Mouse (Mus musculus) granulocyte monocyte progenitor cell, adult 5-6 weeks (primary cell): ENCODE results near the gene Appl1. TPM values are rescaled to one million over a fixed set of nuclear protein-coding genes. Genes with fewer than 3 reads are reported as not detected.

Experiments used
- total RNA-seq, 2 experiments: library from RNA; stranded (forward) in 1 of 2; stranded (reverse) in 1 of 2; fragments of 200-712, 200-1000 nt in 1 of 2; fragments of >200 nt in 1 of 2; fragmentation: Nextera tagmentation in 1 of 2; gene quantifications; 2 replicates each; pipeline ENCODE4 v1.2.3; 2014 to 2017

Appl1 gene
- total RNA-seq, 2 experiments from 2014 or later, result 24.1 to 30.7 TPM

Other genes with a start within 250 kb of the Appl1 start
- not detected in 2 replicates for gene Asb14, start 76.7 kb downstream of the Appl1 start, total RNA-seq (2014; fragmentation: Nextera tagmentation)
- gene Asb14, start 76.7 kb downstream of the Appl1 start, total RNA-seq (2017), result not detected in 2 replicates
- gene Hesx1, start 23.2 kb upstream of the Appl1 start, total RNA-seq (2014; fragmentation: Nextera tagmentation), result 2.3 TPM in 1 of 2 replicates, not detected in the other
- gene Hesx1, start 23.2 kb upstream of the Appl1 start, total RNA-seq (2017), result 1.9 and 2.4 TPM in 2 replicates
- gene Il17rd, start 67.7 kb upstream of the Appl1 start, total RNA-seq (2014; fragmentation: Nextera tagmentation), result not detected in 2 replicates
- gene Il17rd, start 67.7 kb upstream of the Appl1 start, total RNA-seq (2017), result not detected in 2 replicates
- 14.5 and 14.7 TPM in 2 replicates for gene Arhgef3, start 143.7 kb upstream of the Appl1 start, total RNA-seq (2014; fragmentation: Nextera tagmentation)
- 13.8 and 20.3 TPM in 2 replicates for gene Arhgef3, start 143.7 kb upstream of the Appl1 start, total RNA-seq (2017)